Mouse (Mus musculus) gastrocnemius, postnatal 4 days (tissue): ENCODE results near the gene Olfr145. TPM values are rescaled to one million over a fixed set of nuclear protein-coding genes. Genes with fewer than 3 reads are reported as not detected.

ENCODE experiments used
- DNase-seq, 2 experiments: peaks; one replicate each; pipeline ENCODE4 v3.0.0; 2021 to 2022; ENCODE audit warnings: low spot score in 2 of 2, mixed read lengths in 2 of 2
- long read RNA-seq, 2 experiments: library from polyadenylated mRNA; stranded (forward); transcript quantifications; one replicate each; pipeline ENCODE4 v2.0.0; 2021
- total RNA-seq, 2 experiments: library from RNA; stranded (reverse); gene quantifications; 2 replicates each; pipeline ENCODE4 v1.2.3; 2021

Olfr145 gene
- not detected for total RNA-seq
- long read RNA-seq, experiment 1 = 0 reads
- long read RNA-seq, experiment 2 = 0 reads

DNA sequence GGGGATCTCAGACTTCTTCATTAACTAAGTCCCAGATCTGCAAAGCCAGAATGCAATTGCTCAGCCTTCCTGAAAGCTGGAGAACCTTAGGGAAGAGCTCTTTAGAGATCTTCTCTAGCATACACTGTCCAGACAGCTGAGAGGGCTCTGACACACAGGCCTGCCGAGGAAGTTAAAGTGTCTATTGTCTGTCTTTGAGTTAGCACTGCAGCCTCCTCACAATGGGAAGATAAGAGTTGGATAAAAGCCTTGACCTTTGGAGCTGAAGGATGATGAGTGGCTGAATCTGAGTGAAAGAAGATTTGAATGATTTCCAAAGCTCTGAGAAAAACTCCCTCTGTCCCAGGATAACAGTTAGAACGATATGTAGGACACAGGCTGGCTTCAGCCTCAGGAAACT, at the start of gene Olfr145:
Gene Olfr145, plus strand, starts transcription at position 64 of the 400 bp plus-strand sequence.
- DNase-seq = no peak

GRCm38 (mm10) chr9:37849267-37849666, 47.3 kb upstream of the Olfr145 start:
- no peak for DNase-seq

DNA sequence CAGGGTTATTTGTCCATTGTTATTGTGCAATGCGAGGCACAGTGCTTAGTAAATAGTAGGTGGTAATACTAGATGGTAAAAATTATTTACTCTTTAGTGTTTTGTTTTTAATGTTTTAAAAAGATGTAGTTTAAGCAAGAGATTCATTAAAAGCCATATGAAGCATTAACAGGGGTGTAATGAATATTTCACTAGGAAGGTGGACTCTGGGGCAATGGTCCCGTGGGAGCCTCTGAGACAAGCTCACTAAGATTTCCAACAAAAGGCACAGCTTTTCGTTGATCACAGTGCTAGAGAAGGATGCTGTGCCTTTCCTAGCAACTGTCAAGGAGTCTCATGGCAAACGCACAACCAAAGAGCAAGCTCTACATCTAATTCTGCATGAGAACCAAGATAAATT, 42.6 kb upstream of the Olfr145 start, which contains the start of gene Olfr877:
Gene Olfr877, plus strand, starts transcription at position 301 of the 400 bp plus-strand sequence.
- DNase-seq = no peak

DNA sequence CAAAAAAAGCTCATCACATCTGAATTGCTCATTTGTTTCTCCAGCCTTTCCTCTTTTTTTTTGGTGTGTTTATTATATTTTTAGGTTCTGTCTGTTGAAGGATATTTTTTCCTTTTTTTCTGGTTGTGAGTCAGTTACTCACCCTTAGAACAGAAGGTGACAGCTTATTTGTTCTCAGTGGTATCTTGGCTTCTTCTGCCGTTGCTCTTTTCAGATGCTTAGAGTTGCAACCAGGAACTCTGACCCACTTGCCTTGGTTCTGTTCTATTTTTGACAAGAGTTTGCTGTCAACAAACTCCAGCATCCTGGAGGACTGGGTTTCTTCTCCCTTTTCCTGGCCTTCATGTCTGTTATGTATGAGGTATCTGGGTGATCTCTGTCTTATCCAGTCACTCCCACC, 33.2 kb upstream of the Olfr145 start:
- no peak for DNase-seq

GRCm38 (mm10) chr9:37870246-37870645, 26.3 kb upstream of the Olfr145 start:
- no peak for DNase-seq

DNA sequence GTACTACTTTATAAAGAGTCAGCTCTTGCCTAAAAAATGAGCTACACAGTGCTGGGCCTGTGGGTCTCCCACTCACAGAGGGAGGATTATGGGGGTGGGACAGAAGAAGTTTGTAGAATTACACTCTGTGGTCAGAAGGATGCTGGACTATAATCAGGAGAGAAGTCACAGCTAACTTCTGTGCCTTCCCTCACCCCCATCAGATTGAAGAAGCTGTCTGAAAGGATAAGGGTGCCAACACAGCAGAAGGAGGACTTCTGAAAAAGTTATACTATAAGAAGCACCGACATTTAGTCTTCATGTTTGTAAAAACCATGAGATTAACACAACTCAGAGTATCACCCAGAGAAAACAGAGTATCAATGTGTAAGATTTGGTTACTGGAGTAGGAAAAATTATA, 25.4 kb upstream of the Olfr145 start:
- DNase-seq = no peak

DNA sequence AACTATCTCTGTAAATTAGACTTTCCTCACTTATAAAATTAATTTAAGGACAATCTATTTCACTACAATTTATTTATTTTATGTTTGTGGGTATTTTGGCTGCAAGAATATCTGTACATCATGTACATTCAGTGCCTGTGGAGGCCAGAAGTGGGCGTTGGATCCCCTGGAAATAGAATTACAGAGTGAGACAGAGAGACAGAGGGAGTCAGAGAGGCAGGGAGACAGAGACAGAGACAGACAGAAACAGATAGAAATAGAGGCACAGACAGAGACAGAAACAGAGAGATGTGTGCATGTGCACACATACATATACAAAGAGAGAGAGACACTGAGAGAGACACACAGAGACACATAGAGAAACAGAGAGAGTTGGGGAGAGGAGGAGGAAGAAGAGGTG, 25.0 kb upstream of the Olfr145 start:
- DNase-seq = no peak

- no peak for DNase-seq
Observed at GRCm38 (mm10) chr9:37890960-37891359, 5.6 kb upstream of the Olfr145 start.

- DNase-seq = no peak
Observed at GRCm38 (mm10) chr9:37905555-37905954, 9.0 kb downstream of the Olfr145 start.

DNA sequence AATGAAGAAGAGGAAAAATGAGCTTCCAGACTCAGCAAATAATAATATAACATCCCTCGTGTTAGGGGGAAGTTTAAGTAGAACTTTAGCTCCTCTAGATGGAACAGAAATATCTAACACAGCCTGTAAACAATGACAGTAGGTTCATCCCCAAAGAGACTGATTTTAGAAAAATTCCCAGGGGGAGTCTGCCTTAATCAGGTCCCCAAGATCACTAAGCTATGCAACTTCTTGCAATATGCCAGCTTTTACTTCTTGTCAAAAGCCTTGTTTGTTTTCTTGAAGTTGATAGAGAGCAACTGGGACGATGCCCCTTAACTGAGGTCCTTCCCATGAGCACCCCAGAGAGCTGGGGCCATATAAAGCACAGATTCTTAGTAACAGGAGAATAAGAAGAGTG, 21.0 kb downstream of the Olfr145 start, which contains the start of gene Olfr878:
Gene Olfr878, plus strand, starts transcription at position 301 of the 400 bp plus-strand sequence.
- no peak for DNase-seq

DNA sequence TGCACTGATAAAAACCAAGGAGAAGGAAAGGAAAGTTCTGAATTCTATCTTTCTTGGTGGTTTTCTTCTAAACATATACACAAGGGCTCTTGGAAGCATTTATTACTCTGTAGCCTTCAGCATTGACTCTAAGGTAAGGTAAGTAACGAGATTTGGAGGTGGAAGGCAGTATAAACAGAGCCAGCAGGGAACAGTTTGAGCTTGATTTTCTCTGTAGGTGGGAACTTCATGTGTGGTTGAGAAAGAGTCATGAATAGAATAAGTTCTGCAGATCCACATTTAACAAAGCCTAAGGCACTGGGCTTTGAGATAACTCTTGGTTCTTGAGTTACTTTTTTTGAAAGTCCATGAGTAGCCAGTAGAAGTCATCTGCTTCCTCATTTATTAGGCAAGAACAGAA, 21.5 kb downstream of the Olfr145 start:
- no peak for DNase-seq

DNA sequence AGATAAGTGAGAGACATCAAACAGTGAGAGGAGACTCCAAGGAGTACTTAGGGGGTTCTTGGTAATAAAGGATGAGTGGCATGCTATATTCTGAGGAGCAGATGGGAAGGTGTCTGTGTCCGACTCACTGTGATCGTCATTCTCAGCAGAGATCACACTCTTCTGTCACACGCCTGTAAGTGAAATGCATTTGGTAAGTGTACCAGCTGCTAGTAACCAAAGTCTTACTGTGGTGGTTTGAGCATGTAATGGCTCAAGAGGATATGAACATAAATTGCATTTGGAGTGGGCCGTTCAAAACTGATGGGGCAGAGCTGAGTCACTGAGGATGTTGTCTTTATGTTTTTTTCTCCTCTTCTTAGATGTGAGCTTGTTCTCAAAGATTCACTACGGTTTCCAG, 27.7 kb downstream of the Olfr145 start:
- DNase-seq = no peak

- DNase-seq = no peak
Observed at GRCm38 (mm10) chr9:37925445-37925844, 28.9 kb downstream of the Olfr145 start.

DNA sequence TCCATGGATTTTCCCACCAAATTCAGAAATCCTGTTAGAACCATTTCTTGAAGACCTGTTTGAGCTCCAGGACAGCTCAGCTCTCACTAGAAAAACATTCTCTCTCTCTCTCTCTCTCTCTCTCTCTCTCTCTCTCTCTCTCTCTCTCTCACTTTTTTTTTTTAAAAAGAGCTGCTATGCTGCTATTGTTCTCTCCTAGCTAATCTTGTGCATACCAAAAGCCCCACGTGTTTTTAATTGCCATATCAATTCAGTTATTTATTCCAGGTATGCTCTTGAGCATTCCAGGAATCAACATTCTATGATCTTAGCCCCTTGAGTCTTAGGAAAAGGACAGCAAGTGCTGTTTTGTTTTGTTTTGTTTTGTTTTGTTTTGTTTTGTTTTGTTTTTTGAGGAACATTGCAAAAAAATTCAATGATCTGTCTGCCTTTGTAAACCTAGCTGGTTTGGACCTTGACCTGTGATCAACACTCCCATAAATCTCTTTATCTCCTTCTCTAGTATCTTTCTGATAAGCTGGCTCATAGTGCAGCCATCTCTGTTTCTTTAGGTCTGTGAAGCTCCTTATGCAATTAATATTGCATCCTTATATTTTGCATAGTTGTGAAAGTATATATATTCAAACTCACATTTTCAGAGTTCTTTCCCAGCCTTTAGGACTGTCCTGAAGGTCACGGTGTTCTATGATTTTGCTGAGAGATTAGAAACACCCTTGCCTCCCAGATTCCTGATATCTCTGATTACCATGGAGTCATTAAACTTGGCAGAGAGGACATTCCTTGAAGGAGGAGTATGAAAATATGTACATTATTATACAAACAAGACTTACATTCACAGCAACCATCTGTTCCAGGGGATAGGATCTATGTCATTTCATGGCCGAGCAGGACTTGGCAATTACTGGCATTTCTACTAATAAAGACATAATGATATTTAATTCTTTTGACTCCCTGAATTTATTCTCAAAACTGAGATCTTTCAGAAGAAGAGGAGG, 29.8 kb downstream of the Olfr145 start:
- no peak for DNase-seq

GRCm38 (mm10) chr9:37932519-37932918, 36.0 kb downstream of the Olfr145 start:
- DNase-seq = peak; percentile 17 to 40

GRCm38 (mm10) chr9:37934146-37934545, 37.6 kb downstream of the Olfr145 start:
- no peak for DNase-seq

GRCm38 (mm10) chr9:37941167-37941566, 44.6 kb downstream of the Olfr145 start:
- no peak for DNase-seq

Other genes with a start within 250 kb of the Olfr145 start
- gene Tbrg1, start 239.4 kb upstream of the Olfr145 start, total RNA-seq = 10 to 100 TPM; 75.0 to 76.6 TPM
- gene Panx3, start 227.5 kb upstream of the Olfr145 start, total RNA-seq = not detected
- gene Olfr160, start 180.5 kb upstream of the Olfr145 start, total RNA-seq = not detected
- not detected for gene Olfr874, start 151.6 kb upstream of the Olfr145 start, total RNA-seq
- not detected for gene Olfr875, start 124.9 kb upstream of the Olfr145 start, total RNA-seq
- not detected for gene Olfr876, start 93.7 kb upstream of the Olfr145 start, total RNA-seq
- gene Olfr877, start 42.5 kb upstream of the Olfr145 start, total RNA-seq = not detected
- gene Olfr878, start 21.1 kb downstream of the Olfr145 start, total RNA-seq = not detected
- gene Olfr881, start 95.1 kb downstream of the Olfr145 start, total RNA-seq = not detected
- not detected for gene Olfr883, start 129.1 kb downstream of the Olfr145 start, total RNA-seq
- gene Olfr884, start 149.8 kb downstream of the Olfr145 start, total RNA-seq = not detected
- gene Olfr885, start 164.6 kb downstream of the Olfr145 start, total RNA-seq = not detected
- gene Olfr887, start 187.3 kb downstream of the Olfr145 start, total RNA-seq = not detected
- not detected for gene Olfr888, start 211.4 kb downstream of the Olfr145 start, total RNA-seq
- gene Olfr889, start 218.5 kb downstream of the Olfr145 start, total RNA-seq = not detected
- gene Olfr890, start 245.8 kb downstream of the Olfr145 start, total RNA-seq = not detected